ENCODE assay signal across 8 mouse cellular contexts in genomic region chrX:12467528-12468179, GRCm38 (mm10).
A peak's percentile ranks its signal among the peaks of the same experiment; 100 is the strongest.
DNase-seq lines count a peak whose midpoint lies in the region; ATAC-seq and TF ChIP-seq lines count a peak whose summit lies in the region.
"Had no signal": no experiment of that assay in that cellular context is flagged by ENCODE, and none has a peak within 500 bp of the region (broad histone marks: within the 10 kb centered on the region; RNA-seq: fewer than 3 reads in every experiment).

No protein-coding gene starts in this region.

- no peaks in the 10 kb centered on the region for H3K9me3 ChIP-seq in midbrain, embryonic 10.5 days (replicated peaks)
- H3K9me3 ChIP-seq in midbrain, postnatal 0 days (ENCODE audit: low read length) = no peaks in the 10 kb centered on the region
- no peaks in the 10 kb centered on the region for H3K9me3 ChIP-seq in stomach, embryonic 14.5 days (ENCODE audit: control insufficient read depth, low read depth, low read length)
- H3K9me3 ChIP-seq: neural tube, embryonic 13.5 days had no signal

- ATAC-seq in midbrain, postnatal 0 days (ENCODE audit: low FRiP score) = no peak
- no peak; the same call in 1 of the 2 replicates for ATAC-seq in stomach, embryonic 14.5 days (ENCODE audit: insufficient number of reproducible peaks, insufficient read depth, low FRiP score, low read depth)

- 42% methylated on average over 9 of the region's 10 CpGs for WGBS in midbrain, embryonic 10.5 days
- 36% methylated on average over 10 of the region's 10 CpGs for WGBS in midbrain, postnatal 0 days
- 27% methylated on average over 9 of the region's 10 CpGs for WGBS in stomach, embryonic 14.5 days

- no peak overlapping the region for H3K9ac ChIP-seq in midbrain, postnatal 0 days (replicated peaks; ENCODE audit: low read length, poor library complexity, severe bottlenecking)
- H3K9ac ChIP-seq in stomach, embryonic 14.5 days (replicated peaks; ENCODE audit: low read depth, low read length) = no peak overlapping the region
- H3K9ac ChIP-seq: neural tube, embryonic 13.5 days had no signal

- H3K4me3 ChIP-seq in midbrain, embryonic 10.5 days = peak overlapping the region; percentile 14; the same call in 1 of the 2 replicates
- H3K4me3 ChIP-seq in midbrain, postnatal 0 days (ENCODE audit: low read depth, low read length) = no peak overlapping the region
- no peak overlapping the region for H3K4me3 ChIP-seq in stomach, embryonic 14.5 days (ENCODE audit: low read depth, low read length)
- H3K4me3 ChIP-seq: neural tube, embryonic 13.5 days had no signal

- DNase-seq in midbrain, embryonic 10.5 days (ENCODE audit: low spot score) = peak; percentile 38
- DNase-seq in midbrain, postnatal 0 days (ENCODE audit: low spot score) = no peak
- peak; percentile 23 for DNase-seq in forelimb bud, embryonic 11.5 days (ENCODE audit: low read depth, low spot score)
- DNase-seq in kidney, postnatal 14 days = peak; percentile 37
- no peak for DNase-seq in Muller cell, postnatal 12 days (ENCODE audit: inconsistent ontology term)
- no peak for DNase-seq in layer of hippocampus, postnatal 25 days (ENCODE audit: extremely low spot score in 1 of 2, low spot score in 1 of 2)

- TF ChIP-seq CTCF in midbrain, postnatal 0 days (IDR thresholded peaks at IDR 0.05) = no peak

- H3K4me2 ChIP-seq in midbrain, postnatal 0 days (ENCODE audit: low read depth, low read length, poor library complexity, severe bottlenecking) = no peak overlapping the region
- H3K4me2 ChIP-seq in stomach, embryonic 14.5 days (replicated peaks; ENCODE audit: low read depth, low read length) = no peak overlapping the region

- peak overlapping the region; percentile 84 for H3K27ac ChIP-seq in midbrain, embryonic 10.5 days (replicated peaks)
- H3K27ac ChIP-seq in midbrain, postnatal 0 days (ENCODE audit: low read depth, low read length) = no peak overlapping the region
- H3K27ac ChIP-seq in stomach, embryonic 14.5 days (ENCODE audit: low read length) = peak overlapping the region; percentile 58; the same call in 1 of the 2 replicates

- H3K27me3 ChIP-seq in midbrain, embryonic 10.5 days (ENCODE audit: low read depth, poor library complexity, severe bottlenecking) = peaks cover 70% of the 10 kb centered on the region
- H3K27me3 ChIP-seq in midbrain, postnatal 0 days (ENCODE audit: insufficient read depth, low read length) = no peaks in the 10 kb centered on the region
- no peaks in the 10 kb centered on the region for H3K27me3 ChIP-seq in stomach, embryonic 14.5 days (ENCODE audit: control insufficient read depth, insufficient read depth, low read length)
- H3K27me3 ChIP-seq: neural tube, embryonic 13.5 days had no signal

- peaks cover 37% of the 10 kb centered on the region for H3K4me1 ChIP-seq in midbrain, embryonic 10.5 days
- no peaks in the 10 kb centered on the region for H3K4me1 ChIP-seq in midbrain, postnatal 0 days (ENCODE audit: insufficient read depth, low read length)
- H3K4me1 ChIP-seq in stomach, embryonic 14.5 days (ENCODE audit: control insufficient read depth, insufficient read depth, low read length) = peaks cover 9% of the 10 kb centered on the region; the same call in 1 of the 2 replicates

- no peaks in the 10 kb centered on the region for H3K36me3 ChIP-seq in midbrain, embryonic 10.5 days
- no peaks in the 10 kb centered on the region for H3K36me3 ChIP-seq in midbrain, postnatal 0 days (ENCODE audit: insufficient read depth, low read length)
- no peaks in the 10 kb centered on the region for H3K36me3 ChIP-seq in stomach, embryonic 14.5 days (ENCODE audit: control insufficient read depth, insufficient read depth, low read length)
- H3K36me3 ChIP-seq: neural tube, embryonic 13.5 days had no signal

Comparison
In these comparisons a context has a peak if more than half of its experiments do, and no peak if none do; other contexts are left out.
1. DNase-seq: peak in midbrain, embryonic 10.5 days (single experiment), forelimb bud, embryonic 11.5 days (single experiment) and kidney, postnatal 14 days (single experiment); none in midbrain, postnatal 0 days (single experiment), Muller cell, postnatal 12 days (single experiment) and layer of hippocampus, postnatal 25 days (0 of 2).